Mouse (Mus musculus) gastrocnemius, postnatal 14 days (tissue): ENCODE measurements around the gene Ino80e. TPM values are rescaled to one million over a fixed set of nuclear protein-coding genes. Genes with fewer than 3 reads are reported as not detected.

Source experiments
- DNase-seq: peaks from one replicate; pipeline ENCODE4 v3.0.0; 2021; ENCODE audit warnings: mixed read lengths
- intact Hi-C: fragments of 180-260 bp; cut with DNase I; formaldehyde crosslinking; loops from one replicate; pipeline ENCODE4 v1.15.1; 2025; ENCODE audit warnings: low total_unique reads
- total RNA-seq, 2 experiments: library from RNA; stranded (reverse); gene quantifications; 2 replicates each; pipeline ENCODE4 v1.2.3; 2021

Ino80e gene
- total RNA-seq, 2 experiments from 2014 or later, result 13.7 to 14.1 TPM

DNA sequence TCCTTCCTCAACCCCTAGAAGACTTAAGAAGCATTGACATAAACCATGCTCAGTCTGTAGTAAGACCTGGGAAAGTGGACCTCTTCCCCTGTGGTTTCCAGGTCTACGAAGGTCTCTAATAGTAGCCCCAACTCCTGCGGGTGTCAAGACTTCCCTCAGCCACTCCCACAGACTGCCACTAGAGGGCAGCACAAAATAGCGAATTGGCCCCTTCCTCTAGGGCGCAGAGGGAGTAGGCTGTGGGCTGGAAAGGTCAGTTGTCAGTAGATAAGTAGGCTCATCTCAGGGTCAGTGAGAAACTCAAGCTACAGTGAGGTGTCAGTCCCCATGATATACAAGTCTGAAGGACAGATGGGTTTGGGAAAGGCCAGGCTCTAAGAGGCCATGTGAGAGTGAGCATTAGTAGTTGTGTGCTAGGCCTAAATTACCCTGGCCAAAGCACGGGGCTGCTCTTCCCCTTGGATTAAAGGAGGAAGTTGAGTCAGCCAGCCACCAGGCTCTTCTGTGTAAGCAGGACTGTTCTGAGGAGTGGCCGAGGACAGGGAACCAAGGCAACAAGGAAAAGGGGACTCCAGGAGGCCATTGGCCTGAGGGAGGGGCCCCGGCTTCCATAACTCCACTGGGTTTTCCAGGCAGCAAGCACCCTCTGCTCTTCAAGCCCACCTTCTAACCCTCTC, 40.2 kb downstream of the Ino80e start:
- peak; percentile 82 for DNase-seq
- intact Hi-C loops, result loop anchor here (5.0 kb wide), 3 partner anchors 35 to 285 kb away; no protein-coding TSS in a partner anchor

DNA sequence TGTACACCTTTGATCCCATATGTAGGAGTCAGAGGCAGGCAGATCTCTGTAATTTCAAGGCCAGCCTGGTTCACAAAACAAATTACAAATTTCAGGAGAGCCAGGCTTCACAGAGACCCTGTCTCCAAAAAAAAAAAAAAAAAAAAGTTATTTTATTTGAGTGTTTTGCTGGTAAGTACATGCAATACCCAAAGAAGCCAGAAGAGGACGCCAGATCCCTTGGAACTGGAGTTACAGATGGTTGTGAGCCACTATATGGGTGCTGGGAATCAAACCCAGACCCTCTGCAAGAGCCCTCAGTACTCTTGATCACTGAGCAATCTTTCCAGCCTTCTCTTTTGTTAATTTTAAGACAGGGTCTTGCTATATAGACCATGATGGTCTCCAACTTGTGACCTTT, 43.4 kb downstream of the Ino80e start:
- no peak for DNase-seq
- intact Hi-C loops, result no loop called here

DNA sequence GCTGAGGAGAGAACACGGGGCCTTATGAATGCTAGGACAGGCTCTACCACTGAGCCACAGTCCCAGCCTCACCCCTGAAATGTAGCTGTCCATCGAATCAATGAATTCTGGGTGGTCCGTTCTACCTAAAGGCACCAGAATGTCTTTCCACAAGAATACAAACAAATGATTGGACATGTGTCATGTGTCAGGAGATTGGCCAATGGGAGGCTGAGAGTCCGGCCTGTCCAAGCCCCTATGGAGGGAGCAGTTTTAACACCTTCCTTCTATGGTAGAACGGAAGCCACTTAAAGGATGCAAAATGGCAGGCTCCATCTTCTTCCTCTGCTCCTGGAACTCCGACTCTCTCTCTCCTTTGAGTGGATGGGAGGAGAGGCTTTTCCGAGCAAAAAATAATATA, 44.6 kb downstream of the Ino80e start:
- intact Hi-C loops, result no loop called here
- no peak for DNase-seq

DNA sequence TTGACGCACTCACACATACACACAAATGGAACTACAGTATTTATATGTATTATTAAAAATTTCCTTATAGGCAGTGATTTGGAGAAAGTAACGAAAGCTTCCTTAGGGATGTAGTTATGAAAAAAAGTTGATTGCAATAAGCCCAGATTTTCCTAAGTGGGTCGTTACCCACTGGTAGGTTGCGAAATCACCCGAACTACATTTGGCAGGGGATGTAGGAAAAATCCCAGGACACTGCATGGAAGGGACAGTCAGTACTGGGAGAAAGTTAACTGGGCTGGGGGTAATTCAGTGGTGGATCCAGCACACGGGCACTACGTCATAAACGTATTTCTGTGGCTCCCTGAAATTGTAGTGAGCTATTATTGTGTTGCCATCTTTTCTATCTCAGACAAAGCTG, 45.7 kb downstream of the Ino80e start:
- DNase-seq, result no peak
- intact Hi-C loops, result no loop called here

DNA sequence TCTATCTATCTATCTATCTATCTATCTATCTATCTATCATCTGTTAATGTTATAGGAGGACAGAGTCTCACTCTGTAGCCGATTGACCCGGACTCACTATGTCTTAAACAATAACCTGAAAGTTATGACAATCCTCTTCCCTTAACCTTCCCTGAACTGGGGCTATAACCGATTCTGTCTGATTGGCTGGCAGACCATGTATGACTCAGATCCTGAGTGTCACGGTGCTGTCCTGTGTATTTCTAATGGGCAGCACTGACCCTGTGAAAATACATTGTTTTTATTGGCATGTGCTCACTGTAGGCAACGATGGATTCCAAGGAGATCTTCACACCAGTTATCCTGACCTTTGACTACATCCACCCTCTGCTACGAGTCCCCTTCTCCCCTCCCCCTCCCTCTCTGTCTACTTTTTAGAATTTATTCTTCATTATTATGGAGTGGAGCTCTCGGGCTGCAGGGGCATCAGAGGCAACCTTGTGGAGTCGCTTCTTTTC, 46.4 kb downstream of the Ino80e start:
- no peak for DNase-seq
- intact Hi-C loops, result no loop called here

DNA sequence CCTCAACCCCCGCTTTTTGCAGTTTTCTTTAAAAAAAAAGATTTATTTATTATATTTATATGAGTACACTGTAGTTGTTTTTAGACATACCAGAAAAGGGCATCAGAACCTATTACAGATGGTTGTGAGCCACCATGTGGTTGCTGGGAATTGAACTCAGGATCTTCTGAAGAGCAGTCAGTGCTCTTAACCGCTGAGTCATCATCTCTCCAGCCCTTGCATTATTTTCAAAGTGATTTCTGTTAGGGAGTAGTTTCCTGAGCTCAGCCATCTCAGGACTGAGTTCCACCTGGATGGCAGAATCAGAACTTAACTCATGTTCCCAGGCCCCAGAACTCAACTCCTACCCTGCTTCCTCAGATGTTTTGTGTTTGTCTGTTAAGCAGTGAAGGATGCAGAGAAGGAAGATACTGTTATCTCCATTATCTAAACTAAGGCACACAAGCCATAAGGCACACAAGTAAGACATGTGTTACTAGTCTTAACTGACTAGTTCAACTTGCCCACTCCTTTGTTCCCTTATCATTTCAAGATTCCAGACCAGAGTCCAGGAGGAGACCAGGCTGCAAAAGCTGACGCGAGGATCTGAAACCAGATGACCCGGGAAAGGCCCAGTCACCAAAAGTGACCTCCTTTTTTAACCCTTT, 52.3 kb downstream of the Ino80e start:
- DNase-seq, result no peak
- intact Hi-C loops, result no loop called here

DNA sequence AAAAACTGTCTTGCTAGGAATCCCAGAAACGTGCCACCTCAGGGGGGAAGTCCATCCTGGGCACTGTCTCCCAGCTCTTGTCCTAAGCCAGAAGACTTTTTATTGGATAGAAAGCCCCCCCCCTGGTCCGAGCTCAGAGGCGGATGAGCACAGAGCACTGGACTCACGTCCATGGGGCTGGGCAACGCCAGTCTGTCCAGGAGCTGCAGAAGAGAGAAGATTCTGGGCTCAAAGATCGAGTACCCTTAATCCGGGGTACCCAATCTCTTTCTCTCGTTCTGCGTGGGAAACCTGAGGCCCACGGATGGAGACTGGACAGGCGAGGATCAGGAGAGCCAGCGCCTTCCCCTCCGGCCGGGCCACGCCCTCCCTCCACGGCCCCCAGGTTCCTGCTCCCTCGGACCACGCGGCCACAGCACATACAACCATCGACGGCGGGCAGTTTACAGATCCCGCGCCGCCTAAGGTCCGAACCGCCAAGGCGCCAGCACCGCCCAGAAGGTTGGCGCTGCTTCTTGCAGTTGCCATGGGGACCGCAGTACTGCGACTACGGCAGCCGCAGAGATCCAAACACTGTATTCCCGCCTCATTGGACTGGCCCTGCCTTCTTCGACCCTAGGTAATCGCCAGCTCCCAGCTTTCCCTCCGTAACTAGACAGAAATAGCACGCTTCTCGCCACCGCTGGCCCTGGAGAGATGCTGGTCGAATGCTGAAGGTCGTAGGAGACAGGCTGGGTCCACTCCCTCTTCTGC, 53.3 kb downstream of the Ino80e start:
- peak; percentile 90 for DNase-seq
- intact Hi-C loops, result no loop called here

DNA sequence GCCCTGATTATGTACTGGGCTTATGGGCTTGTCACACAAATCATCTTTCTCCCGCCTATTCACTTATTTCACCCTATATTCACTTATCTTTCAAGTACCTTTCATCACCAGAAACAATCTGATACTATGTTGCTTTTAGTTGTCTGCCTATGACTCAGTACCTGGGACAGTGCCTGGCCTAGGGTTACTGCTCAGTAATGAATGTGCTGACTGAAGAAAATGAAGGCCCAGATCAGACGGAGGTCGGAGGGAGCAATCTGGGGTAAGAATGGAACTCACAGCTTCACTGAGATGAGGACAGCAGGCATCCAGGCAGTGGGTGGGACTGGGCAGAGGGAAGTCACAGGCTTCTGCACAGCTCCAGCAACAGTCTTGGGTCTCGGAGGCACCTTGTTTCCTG, 54.8 kb downstream of the Ino80e start:
- no peak for DNase-seq
- intact Hi-C loops, result no loop called here

DNA sequence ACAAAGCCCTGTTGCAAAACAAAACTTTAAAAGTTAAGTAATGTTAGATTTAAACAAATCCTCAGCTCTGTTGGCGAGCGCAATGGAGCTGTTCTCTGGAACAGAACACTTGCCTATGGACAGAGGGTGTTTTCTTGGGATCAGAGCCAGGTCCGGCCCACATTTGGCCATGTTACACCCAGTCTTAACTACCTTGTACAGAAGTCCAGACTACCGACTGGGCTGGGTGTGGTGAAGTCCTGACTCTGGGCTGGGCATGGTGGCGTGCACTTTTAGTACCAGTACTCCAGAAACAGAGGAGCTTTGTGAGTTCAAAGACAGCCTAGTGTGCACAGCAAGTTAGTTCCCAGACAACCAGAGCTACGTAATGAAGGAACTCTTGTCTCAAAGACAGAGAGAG, 55.2 kb downstream of the Ino80e start:
- no peak for DNase-seq
- intact Hi-C loops, result no loop called here

DNA sequence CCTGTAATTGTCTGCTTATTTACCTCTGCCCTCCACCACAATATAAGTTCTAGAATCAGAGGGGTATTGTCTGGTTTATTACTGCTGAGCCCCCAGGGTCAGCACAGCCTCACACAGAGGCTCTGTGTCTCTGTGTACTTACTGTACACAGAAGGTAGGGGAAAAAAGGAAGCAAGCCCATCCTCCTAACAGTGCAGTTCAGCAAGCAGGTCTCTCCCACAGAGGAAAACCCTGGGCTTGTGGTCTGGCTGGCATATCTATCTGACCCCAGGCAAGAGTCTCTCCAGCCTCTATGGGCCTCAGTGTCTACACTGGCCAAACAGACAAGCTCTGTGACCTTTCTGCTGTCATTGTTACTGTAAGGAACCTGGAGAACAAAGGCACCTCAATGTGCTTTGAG, 58.4 kb downstream of the Ino80e start:
- intact Hi-C loops, result no loop called here
- no peak for DNase-seq

DNA sequence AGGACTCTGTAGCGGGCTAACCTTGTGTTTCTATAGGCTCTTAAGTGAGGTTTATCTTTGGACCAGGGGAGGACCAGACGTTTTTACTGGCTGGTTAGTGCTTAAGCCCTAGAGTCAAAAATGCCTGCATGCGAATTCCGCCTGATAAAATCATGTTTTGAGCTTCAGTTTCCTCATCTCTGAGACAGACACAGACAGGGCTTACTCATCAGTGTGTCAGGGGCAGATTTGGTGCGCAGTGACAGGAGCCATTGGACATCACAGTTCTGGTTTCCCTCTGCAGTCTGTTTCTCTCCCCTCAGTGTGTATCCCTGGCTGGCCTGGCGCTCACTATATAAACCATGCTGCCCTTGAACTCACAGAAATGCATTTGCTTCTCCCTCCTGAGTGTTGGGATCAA, 59.0 kb downstream of the Ino80e start:
- intact Hi-C loops, result no loop called here

DNA sequence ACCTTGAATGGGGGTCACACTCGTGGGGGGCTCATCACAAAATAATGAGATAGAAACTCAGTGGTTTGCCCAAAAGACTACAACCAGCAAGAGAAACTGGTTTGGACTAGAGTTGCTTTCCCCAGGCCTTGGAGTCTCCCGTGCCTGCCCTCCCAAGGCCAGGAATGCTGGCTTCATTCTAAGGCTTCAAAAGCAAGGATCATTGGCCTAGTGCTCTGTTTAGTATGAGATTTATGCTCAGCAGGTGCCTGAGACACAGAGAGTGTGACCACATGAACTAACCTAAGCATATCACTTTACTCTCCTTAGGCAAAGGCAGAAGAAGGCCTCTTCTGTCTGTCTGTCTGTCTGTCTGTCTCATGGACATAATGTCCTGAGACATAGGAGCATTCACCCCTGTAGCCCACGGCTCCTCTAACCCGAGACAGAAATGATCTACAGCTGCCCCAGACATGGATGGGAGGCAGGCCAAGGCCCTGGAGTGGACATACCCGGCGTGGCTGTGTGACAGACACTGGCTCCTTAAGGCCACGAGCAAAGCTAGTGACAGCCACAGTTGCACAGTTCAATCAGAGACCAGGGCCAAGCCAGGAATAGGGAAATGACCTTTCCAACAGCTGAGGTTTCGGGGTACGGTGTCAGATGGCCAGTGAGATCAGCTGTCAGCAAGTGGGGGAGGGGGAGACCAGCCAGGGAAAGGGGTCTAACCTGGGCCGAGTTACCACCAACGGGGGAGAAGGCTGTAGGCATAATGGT, 59.9 kb downstream of the Ino80e start:
- peak; percentile 68 for DNase-seq
- intact Hi-C loops, result no loop called here

More for the DNA sequence above, 59.0 kb downstream of the Ino80e start:
- DNase-seq, result no peak

DNA sequence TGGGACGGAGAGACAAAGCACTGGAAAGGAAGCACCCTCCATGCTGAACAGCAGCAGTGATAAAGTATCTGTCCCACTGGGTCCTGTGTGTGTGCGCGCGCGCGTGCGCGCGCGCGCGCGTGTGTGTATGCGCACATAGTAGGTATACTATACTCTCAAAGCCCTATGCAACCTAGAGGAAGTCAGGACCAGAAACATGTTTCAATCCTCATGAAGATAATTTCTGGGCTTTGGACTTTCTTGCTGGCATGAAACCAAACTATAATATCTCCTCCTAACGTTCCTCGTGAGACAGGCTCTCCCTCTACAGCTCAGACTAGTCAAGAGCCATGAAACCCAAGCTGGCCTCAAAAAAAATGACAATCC, 61.1 kb downstream of the Ino80e start:
- intact Hi-C loops, result no loop called here
- no peak for DNase-seq

Other genes starting within 250 kb of the Ino80e start
- gene Nupr1, start 231.5 kb downstream of the Ino80e start, total RNA-seq, result 10 to 100 TPM; 15.4 to 18.3 TPM
- gene Sgf29, start 213.1 kb downstream of the Ino80e start, total RNA-seq, result 10 to 100 TPM; 23.2 to 24.6 TPM
- gene Sult1a1, start 185.9 kb downstream of the Ino80e start, total RNA-seq, result 10 to 100 TPM; 20.3 to 45.9 TPM
- 10 to 100 TPM; 40.7 to 41.6 TPM for gene Bola2, start 167.0 kb downstream of the Ino80e start, total RNA-seq
- gene Slx1b, start 166.6 kb downstream of the Ino80e start, total RNA-seq, result 1 to 10 TPM; 3.7 to 4.6 TPM
- 1 to 10 TPM; 2.7 to 3.6 TPM for gene Coro1a, start 154.6 kb downstream of the Ino80e start, total RNA-seq
- gene Mapk3, start 102.8 kb downstream of the Ino80e start, total RNA-seq, result 10 to 100 TPM; 35.0 to 40.0 TPM
- gene Gdpd3, start 96.0 kb downstream of the Ino80e start, total RNA-seq, result 1 to 10 TPM in 1 of 2 experiments, under 1 TPM in 1; 0.92 to 1.8 TPM
- 10 to 100 TPM; 52.4 to 64.9 TPM for gene Ypel3, start 85.4 kb downstream of the Ino80e start, total RNA-seq
- under 1 TPM; 0.31 to 0.55 TPM for gene Tbx6, start 80.9 kb downstream of the Ino80e start, total RNA-seq
- 10 to 100 TPM; 28.0 to 33.6 TPM for gene Ppp4c, start 69.9 kb downstream of the Ino80e start, total RNA-seq
- gene Fam57b, start 64.7 kb downstream of the Ino80e start, total RNA-seq, result 10 to 100 TPM; 12.5 to 14.2 TPM
- not detected for gene 4930451I11Rik, start 30.7 kb downstream of the Ino80e start, total RNA-seq
- not detected for gene Doc2a, start 15.0 kb downstream of the Ino80e start, total RNA-seq
- 1 to 10 TPM; 6.1 to 8.5 TPM for gene Hirip3, start 405 bp downstream of the Ino80e start, total RNA-seq
- 10 to 100 TPM; 33.1 to 33.5 TPM for gene Taok2, start 22.3 kb upstream of the Ino80e start, total RNA-seq
- gene Tmem219, start 60.5 kb upstream of the Ino80e start, total RNA-seq, result 10 to 100 TPM; 11.9 to 13.1 TPM
- gene Kctd13, start 66.5 kb upstream of the Ino80e start, total RNA-seq, result 1 to 10 TPM; 2.5 to 3.2 TPM
- not detected for gene Asphd1, start 87.2 kb upstream of the Ino80e start, total RNA-seq
- 1 to 10 TPM; 7.3 to 7.5 TPM for gene Sez6l2, start 88.2 kb upstream of the Ino80e start, total RNA-seq
- 10 to 100 TPM; 34.9 to 38.5 TPM for gene Cdipt, start 113.5 kb upstream of the Ino80e start, total RNA-seq
- gene Cdiptos, start 113.7 kb upstream of the Ino80e start, total RNA-seq, result under 1 TPM; 0.59 to 0.78 TPM
- 10 to 100 TPM; 19.5 to 27.1 TPM for gene Mvp, start 152.2 kb upstream of the Ino80e start, total RNA-seq
- gene Pagr1b, start 154.1 kb upstream of the Ino80e start, total RNA-seq, result under 1 TPM in 1 of 2 experiments, not detected in 1; 0.97 TPM
- 10 to 100 TPM in 1 of 2 experiments, 1 to 10 TPM in 1; 8.6 to 15.3 TPM for gene Pagr1a, start 155.0 kb upstream of the Ino80e start, total RNA-seq
- 10 to 100 TPM; 11.1 to 11.6 TPM for gene Gm42742, start 158.7 kb upstream of the Ino80e start, total RNA-seq
- 1 to 10 TPM; 1.6 TPM for gene Prrt2, start 158.8 kb upstream of the Ino80e start, total RNA-seq
- 10 to 100 TPM; 53.6 to 58.2 TPM for gene Maz, start 164.7 kb upstream of the Ino80e start, total RNA-seq
- gene Kif22, start 180.1 kb upstream of the Ino80e start, total RNA-seq, result 1 to 10 TPM; 5.1 to 6.0 TPM
- gene Zg16, start 225.0 kb upstream of the Ino80e start, total RNA-seq, result not detected
- under 1 TPM; 0.95 to 0.96 TPM for gene AI467606, start 229.0 kb upstream of the Ino80e start, total RNA-seq